Comparison of ENCODE assay signal across 8 mouse cellular contexts in genomic region chr12:84174871-84175270, GRCm38 (mm10). TPM values are rescaled to one million over a fixed set of nuclear protein-coding genes. Genes with fewer than 3 reads are reported as not detected.
DNase-seq lines count a peak whose midpoint lies in the region; ATAC-seq and TF ChIP-seq lines count a peak whose summit lies in the region.

No protein-coding gene starts in this region.

- TF ChIP-seq CTCF in left cerebral cortex, adult 2 months (IDR thresholded peaks at IDR 0.05) = no peak
- no peak for TF ChIP-seq CTCF in liver, adult 2 months (IDR thresholded peaks at IDR 0.05; ENCODE audit: low read depth, low read length)

- DNase-seq in left cerebral cortex, adult 2 months (ENCODE audit: extremely low spot score in 1 of 2, low spot score in 2 of 2) = no peak
- no peak for DNase-seq in left cerebral cortex, postnatal 14 days (ENCODE audit: low spot score in 2 of 2)
- peak; percentile 88 for DNase-seq in fibroblast of lung, adult 2 months (ENCODE audit: low read depth)
- peak; percentile 98 for DNase-seq in liver, adult 2 months (ENCODE audit: extremely low read depth, low read depth, low spot score)
- DNase-seq in frontal cortex, adult 2 months (ENCODE audit: extremely low spot score in 1 of 2, low spot score in 1 of 2) = no peak
- DNase-seq in right cerebral cortex, postnatal 36 days (ENCODE audit: low spot score in 2 of 2) = no peak

- H3K4me1 ChIP-seq in hindbrain, embryonic 15.5 days (replicated peaks) = peaks cover 54% of the 10 kb centered on the region
- H3K4me1 ChIP-seq in liver, adult 2 months (ENCODE audit: control insufficient read depth, insufficient read depth, low read length) = peaks cover 49% of the 10 kb centered on the region
- peaks cover 44% of the 10 kb centered on the region for H3K4me1 ChIP-seq in neural tube, embryonic 15.5 days

- peaks cover 12% of the 10 kb centered on the region for H3K36me3 ChIP-seq in hindbrain, embryonic 15.5 days
- H3K36me3 ChIP-seq in liver, adult 2 months (ENCODE audit: control insufficient read depth, insufficient read depth, low read length) = peaks cover 6% of the 10 kb centered on the region
- H3K36me3 ChIP-seq in neural tube, embryonic 15.5 days = peaks cover 28% of the 10 kb centered on the region

- peaks cover 51% of the 10 kb centered on the region for H3K79me2 ChIP-seq in liver, adult 2 months (ENCODE audit: control insufficient read depth, insufficient read depth, low read length)

- 0 out of 2 replicates have a peak overlapping the region, but pooled peaks have one; percentile 76 for H3K4me2 ChIP-seq in hindbrain, embryonic 15.5 days
- H3K4me2 ChIP-seq in neural tube, embryonic 15.5 days = peak overlapping the region; percentile 71; the same call in 1 of the 2 replicates

- H3K9me3 ChIP-seq in hindbrain, embryonic 15.5 days = no peaks in the 10 kb centered on the region
- H3K9me3 ChIP-seq in neural tube, embryonic 15.5 days (replicated peaks) = no peaks in the 10 kb centered on the region

- TF ChIP-seq POLR2A in liver, adult 2 months (IDR thresholded peaks at IDR 0.05; ENCODE audit: extremely low read depth, insufficient read depth, low read length) = 0 out of 2 replicates have a peak, but pooled peaks have one; percentile 12

- WGBS in hindbrain, embryonic 15.5 days = 77% methylated on average over 6 of the region's 6 CpGs
- WGBS in liver, adult 2 months = 13% methylated on average over 6 of the region's 6 CpGs
- WGBS in neural tube, embryonic 15.5 days = 86% methylated on average over 6 of the region's 6 CpGs

- intact Hi-C loops in left cerebral cortex, adult 2 months (cut with DNase I) = loop anchor here (2.0 kb wide), 1 partner anchor 18 kb away; no protein-coding TSS in a partner anchor
- intact Hi-C loops in left cerebral cortex, postnatal 14 days (cut with DNase I) = loop anchor here (5.0 kb wide), 1 partner anchor 42 kb away; the partner anchor contains the start of gene Elmsan1

- H3K27ac ChIP-seq in left cerebral cortex, adult 2 months = peak overlapping the region; percentile 94
- peak overlapping the region; percentile 90 for H3K27ac ChIP-seq in hindbrain, embryonic 15.5 days (replicated peaks)
- peak overlapping the region; percentile 95 for H3K27ac ChIP-seq in liver, adult 2 months (replicated peaks; ENCODE audit: insufficient read depth, low read depth, low read length)
- peak overlapping the region; percentile 91; the same call in 1 of the 2 replicates for H3K27ac ChIP-seq in neural tube, embryonic 15.5 days (replicated peaks)

- no peaks in the 10 kb centered on the region for H3K27me3 ChIP-seq in hindbrain, embryonic 15.5 days
- H3K27me3 ChIP-seq in liver, adult 2 months (ENCODE audit: control insufficient read depth, insufficient read depth, low read length) = no peaks in the 10 kb centered on the region
- H3K27me3 ChIP-seq in neural tube, embryonic 15.5 days (replicated peaks) = no peaks in the 10 kb centered on the region

- no peak overlapping the region for H3K4me3 ChIP-seq in left cerebral cortex, adult 2 months
- H3K4me3 ChIP-seq in hindbrain, embryonic 15.5 days = no peak overlapping the region
- no peak overlapping the region for H3K4me3 ChIP-seq in liver, adult 2 months (ENCODE audit: insufficient read depth, low read depth, low read length)
- no peak overlapping the region for H3K4me3 ChIP-seq in neural tube, embryonic 15.5 days (replicated peaks)

- ATAC-seq in hindbrain, embryonic 15.5 days (ENCODE audit: low FRiP score, low read depth) = no peak
- no peak for ATAC-seq in neural tube, embryonic 15.5 days (ENCODE audit: low FRiP score)

- H3K9ac ChIP-seq in hindbrain, embryonic 15.5 days = no peak overlapping the region
- H3K9ac ChIP-seq in liver, adult 2 months (ENCODE audit: low read depth, low read length) = no peak overlapping the region
- no peak overlapping the region for H3K9ac ChIP-seq in neural tube, embryonic 15.5 days (replicated peaks)

RNA-seq across cellular contexts. Expression of gene Pnma1, which starts 26.6 kb away (rescaled TPM):
- 1 to 10 TPM; 4.8 to 5.1 TPM for total RNA-seq in left cerebral cortex, adult 2 months (2021)
- 1 to 10 TPM; 5.8 to 6.8 TPM for total RNA-seq in left cerebral cortex, postnatal 14 days (2021)
- 4.0 and 4.5 TPM in 2 replicates for polyA plus RNA-seq in hindbrain, embryonic 15.5 days (2015; fragmentation: Nextera tagmentation; extraction: Ambion mirVana)
- total RNA-seq in liver, adult 2 months (2014; rRNA removed) = 0.18 and 0.20 TPM in 2 replicates
- polyA plus RNA-seq in liver, adult 2 months (2012; rRNA removed) = not detected in 2 replicates
- polyA plus RNA-seq in neural tube, embryonic 15.5 days (2015; fragmentation: Nextera tagmentation; extraction: Ambion mirVana) = 3.2 and 3.8 TPM in 2 replicates
- polyA plus RNA-seq in frontal cortex, adult 2 months (2012; rRNA removed) = 4.4 and 5.3 TPM in 2 replicates

RNA-seq across cellular contexts. Expression of gene Elmsan1, which starts 43.8 kb away (rescaled TPM):
- 10 to 100 TPM; 16.6 to 22.8 TPM for total RNA-seq in left cerebral cortex, adult 2 months (2021)
- total RNA-seq in left cerebral cortex, postnatal 14 days (2021) = 10 to 100 TPM; 12.6 to 18.6 TPM
- polyA plus RNA-seq in hindbrain, embryonic 15.5 days (2015; fragmentation: Nextera tagmentation; extraction: Ambion mirVana) = 4.5 and 4.9 TPM in 2 replicates
- total RNA-seq in liver, adult 2 months (2014; rRNA removed) = 2.3 and 3.2 TPM in 2 replicates
- 3.4 and 3.8 TPM in 2 replicates for polyA plus RNA-seq in liver, adult 2 months (2012; rRNA removed)
- polyA plus RNA-seq in neural tube, embryonic 15.5 days (2015; fragmentation: Nextera tagmentation; extraction: Ambion mirVana) = 4.0 and 5.4 TPM in 2 replicates
- 8.6 and 8.7 TPM in 2 replicates for polyA plus RNA-seq in frontal cortex, adult 2 months (2012; rRNA removed)

Comparison
In these comparisons a context has a peak if more than half of its experiments do, and no peak if none do; other contexts are left out.
1. DNase-seq: peak in fibroblast of lung, adult 2 months (single experiment) and liver, adult 2 months (single experiment); none in left cerebral cortex, adult 2 months (0 of 2), left cerebral cortex, postnatal 14 days (0 of 2), frontal cortex, adult 2 months (0 of 2) and right cerebral cortex, postnatal 36 days (0 of 2).
2. Peak in every context shown above with its lines, with median percentiles within 50 percentile points of each other: H3K27ac ChIP-seq.